Mouse (Mus musculus): ENCODE results near the gene Spast. TPM values are rescaled to one million over a fixed set of nuclear protein-coding genes. Genes with fewer than 3 reads are reported as not detected.

Gene Spast
- polyA plus RNA-seq (2017; shearing (Covaris generic)) = 18.9 TPM

GRCm38 (mm10) chr17:74338937-74339804 lies at the start of gene Spast:
Gene Spast (plus strand): TSS chr17:74338987.

GRCm38 (mm10) chr17:74295026-74295970 lies 43.5 kb upstream of the Spast start, which contains the start of gene Memo1:
Gene Memo1 (minus strand): TSS chr17:74295521.

DNA sequence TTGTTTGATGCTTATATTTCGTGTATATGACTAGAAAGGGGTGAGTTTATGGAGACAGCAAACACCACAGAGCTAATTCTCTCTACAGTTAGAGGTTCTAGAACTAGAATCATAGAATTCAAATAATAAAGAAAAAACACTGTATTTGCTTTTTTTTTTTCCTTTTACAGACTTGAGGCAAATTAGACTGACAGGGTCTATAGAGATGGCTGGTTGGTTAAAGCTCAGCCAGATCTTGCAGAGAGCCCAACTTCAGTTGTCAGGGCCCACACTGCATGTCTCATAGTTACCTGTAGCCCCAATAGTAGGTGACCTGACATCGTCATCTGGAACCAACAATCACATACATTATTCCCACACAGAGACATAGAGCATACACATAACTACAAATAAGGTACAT lies 14.9 kb upstream of the Spast start, which contains the start of gene Dpy30:
Gene Dpy30 (minus strand): TSS at position 101 of the 400 bp plus-strand sequence.

DNA sequence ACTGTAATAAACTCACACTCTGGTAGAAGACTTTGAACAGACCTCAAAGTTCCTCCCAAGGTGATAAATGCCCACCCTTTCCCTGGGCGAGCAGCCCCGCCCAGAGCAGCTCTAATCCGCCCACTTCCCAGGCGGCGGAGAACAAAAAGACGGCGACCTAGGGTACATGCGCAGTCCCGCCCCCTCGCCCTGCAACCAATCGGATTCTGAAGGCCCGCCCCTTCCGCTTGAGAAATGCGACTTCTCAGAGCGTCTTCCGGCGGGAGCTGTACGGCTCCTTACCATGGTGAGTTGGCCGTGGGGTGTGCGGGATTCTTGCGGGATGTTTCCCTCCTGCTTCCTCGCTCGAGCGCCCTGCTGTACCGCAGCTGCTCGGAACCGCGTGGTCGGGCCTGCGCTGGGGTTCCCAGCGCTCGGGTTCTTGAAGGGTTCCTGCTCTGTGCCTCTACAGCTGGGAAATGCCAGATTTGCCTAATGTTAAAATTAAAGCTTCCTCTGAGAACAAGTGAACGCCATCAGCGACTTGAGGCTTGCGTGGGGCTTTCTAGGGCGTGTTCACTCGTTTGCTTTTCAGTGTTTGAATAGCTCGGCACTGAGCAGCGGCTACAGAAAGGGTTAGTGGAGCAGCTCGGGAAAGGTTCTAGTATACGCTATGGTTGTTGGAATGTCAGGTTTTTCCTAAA lies 56.7 kb downstream of the Spast start, which contains the start of gene Slc30a6:
Gene Slc30a6 (plus strand): TSS at position 226 of the 683 bp plus-strand sequence.

Other genes starting within 250 kb of the Spast start
- 29.7 TPM for gene Memo1, start 43.5 kb upstream of the Spast start, polyA plus RNA-seq (2017; shearing (Covaris generic))
- 51.9 TPM for gene Dpy30, start 15.0 kb upstream of the Spast start, polyA plus RNA-seq (2017; shearing (Covaris generic))
- 18.3 TPM for gene Slc30a6, start 56.6 kb downstream of the Spast start, polyA plus RNA-seq (2017; shearing (Covaris generic))
- gene Nlrc4, start 120.2 kb downstream of the Spast start, polyA plus RNA-seq (2017; shearing (Covaris generic)) = 2.5 TPM
- gene Yipf4, start 150.5 kb downstream of the Spast start, polyA plus RNA-seq (2017; shearing (Covaris generic)) = 128 TPM
- gene Birc6, start 189.3 kb downstream of the Spast start, polyA plus RNA-seq (2017; shearing (Covaris generic)) = 79.3 TPM